30 mouse cellular contexts compared by ENCODE assay signal in genomic region chr16:22996951-22997350, GRCm38 (mm10). TPM values are rescaled to one million over a fixed set of nuclear protein-coding genes. Genes with fewer than 3 reads are reported as not detected.
"Had no signal": no experiment of that assay in that cellular context is flagged by ENCODE, and none has a peak within 500 bp of the region (broad histone marks: within the 10 kb centered on the region; RNA-seq: fewer than 3 reads in every experiment).

No protein-coding gene starts in this region.

RNA-seq across cellular contexts. Expression of gene Kng2, which starts 32.3 kb away (rescaled TPM):
- total RNA-seq: gastrocnemius, postnatal 14 days; heart, adult 8-10 months; heart, postnatal 4 days; layer of hippocampus, adult 18-20 months; layer of hippocampus, adult 8-10 months; layer of hippocampus, postnatal 14 days; layer of hippocampus, postnatal 36 days; left cerebral cortex, adult 18-20 months; left cerebral cortex, adult 8-10 months; left cerebral cortex, postnatal 10 days; left cerebral cortex, postnatal 25 days; left cerebral cortex, postnatal 4 days had no signal
- polyA plus RNA-seq: heart, embryonic 14.5 days; hindbrain, embryonic 10.5 days; hindbrain, embryonic 12.5 days; inflammation-experienced regulatory T-cells, adult 6 months; limb, embryonic 11.5 days had no signal

RNA-seq across cellular contexts. Expression of gene Hrg, which starts 46.1 kb away (rescaled TPM):
- total RNA-seq: gastrocnemius, adult 8-10 months; gastrocnemius, postnatal 14 days; gastrocnemius, postnatal 36 days; heart, adult 18-20 months; heart, adult 8-10 months; heart, postnatal 10 days; heart, postnatal 25 days; heart, postnatal 4 days; layer of hippocampus, adult 18-20 months; layer of hippocampus, adult 8-10 months; layer of hippocampus, postnatal 14 days; layer of hippocampus, postnatal 36 days; left cerebral cortex, adult 18-20 months; left cerebral cortex, adult 8-10 months; left cerebral cortex, postnatal 10 days; left cerebral cortex, postnatal 25 days; left cerebral cortex, postnatal 4 days had no signal
- polyA plus RNA-seq: gonadal fat pad, adult 2 months; heart, embryonic 12.5 days; heart, embryonic 14.5 days; heart, embryonic 16.5 days; hindbrain, embryonic 10.5 days; hindbrain, embryonic 12.5 days; hindbrain, embryonic 16.5 days; inflammation-experienced regulatory T-cells, adult 6 months; intestine, embryonic 15.5 days; kidney, embryonic 15.5 days; limb, embryonic 11.5 days; limb, embryonic 13.5 days; limb, embryonic 15.5 days had no signal
